Mouse (Mus musculus): ENCODE measurements at regions not wholly inside any gene's neighbourhood (a gene's known extent, or its start where the extent isn't known, plus 50 kb on each side); places are given as distances from the start of the nearest gene placed in this dataset.

GRCm38 (mm10) chr2:3940786-3941185 lies 76.7 kb upstream of the Frmd4a start:
- no peak for DNase-seq (ENCODE audit: extremely low read depth)
- H3K27ac ChIP-seq (ENCODE audit: insufficient read depth, low read depth): no peak overlapping the region
- H3K9ac ChIP-seq (ENCODE audit: insufficient read depth, low read depth): no peak overlapping the region
- H3K4me3 ChIP-seq (replicated peaks in 1 of 3; ENCODE audit: low read depth in 2 of 3, low read length in 2 of 3, poor library complexity in 1 of 3): no peak overlapping the region
- TF ChIP-seq MAZ (IDR thresholded peaks at IDR 0.05; ENCODE audit: low read depth, low read length) (no peak), E2F4 (IDR thresholded peaks at IDR 0.05; ENCODE audit: insufficient replicate concordance, low read depth, low read length) (no peak), MYC (IDR thresholded peaks at IDR 0.05; ENCODE audit: low read depth, low read length) (no peak), MXI1 (IDR thresholded peaks at IDR 0.05; ENCODE audit: low read depth, low read length) (no peak), ZNF384 (IDR thresholded peaks at IDR 0.05; ENCODE audit: low read depth, low read length) (no peak), SIN3A (IDR thresholded peaks at IDR 0.05; ENCODE audit: low read length) (no peak), RAD21 (IDR thresholded peaks at IDR 0.05; ENCODE audit: low read depth, low read length) (no peak), POLR2A (IDR thresholded peaks at IDR 0.05; ENCODE audit: low read depth, low read length) (no peak), TBP (conservative IDR thresholded peaks at IDR 0.05; ENCODE audit: low read depth, low read length) (no peak), RCOR1 (conservative IDR thresholded peaks at IDR 0.05; ENCODE audit: low read depth, low read length) (no peak), JUND (conservative IDR thresholded peaks at IDR 0.05; ENCODE audit: low read depth, low read length) (no peak), MEF2A (IDR thresholded peaks at IDR 0.05; ENCODE audit: borderline replicate concordance, low read depth, low read length) (no peak), ZC3H11A (IDR thresholded peaks at IDR 0.05; ENCODE audit: low read depth, low read length) (no peak)
- in situ Hi-C loops (cut with MboI; ENCODE audit: low pct_ligation_motif_present, low pct_unique_long_range_greater_than_20kb, low sequenced_read_pairs) (no loop called here), dilution Hi-C loops (cut with MboI; ENCODE audit: extremely low pct_ligation_motif_present, extremely low pct_unique_long_range_greater_than_20kb, low sequenced_read_pairs) (no loop called here)
- H3K79me2 ChIP-seq (replicated peaks; ENCODE audit: control insufficient read depth, extremely low read depth, insufficient read depth, poor library complexity, severe bottlenecking): no peaks in the 10 kb centered on the region
- no peaks in the 10 kb centered on the region for H3K36me3 ChIP-seq (replicated peaks in 1 of 2; ENCODE audit: control insufficient read depth in 1 of 2, insufficient read depth in 1 of 2, low read length in 1 of 2)
- H3K9me3 ChIP-seq (replicated peaks; ENCODE audit: low read length): no peaks in the 10 kb centered on the region
- H3K27me3 ChIP-seq (replicated peaks): no peaks in the 10 kb centered on the region
- no peak overlapping the region for H3K4me2 ChIP-seq (ENCODE audit: insufficient read depth, low read depth, poor library complexity, severe bottlenecking)
- no peaks in the 10 kb centered on the region for H3K4me1 ChIP-seq (ENCODE audit: control insufficient read depth in 1 of 2, insufficient read depth in 2 of 2)

GRCm38 (mm10) chr2:3941496-3941895 lies 76.0 kb upstream of the Frmd4a start:
- in situ Hi-C loops (cut with MboI; ENCODE audit: low pct_ligation_motif_present, low pct_unique_long_range_greater_than_20kb, low sequenced_read_pairs): no loop called here
- H3K36me3 ChIP-seq (replicated peaks in 1 of 2; ENCODE audit: control insufficient read depth in 1 of 2, insufficient read depth in 1 of 2, low read length in 1 of 2): no peaks in the 10 kb centered on the region
- no peaks in the 10 kb centered on the region for H3K27me3 ChIP-seq (replicated peaks)
- H3K4me3 ChIP-seq (replicated peaks in 1 of 3; ENCODE audit: low read depth in 2 of 3, low read length in 2 of 3, poor library complexity in 1 of 3): no peak overlapping the region
- H3K9me3 ChIP-seq (replicated peaks; ENCODE audit: low read length): no peaks in the 10 kb centered on the region
- TF ChIP-seq E2F4 (IDR thresholded peaks at IDR 0.05; ENCODE audit: insufficient replicate concordance, low read depth, low read length) (no peak), TCF12 (IDR thresholded peaks at IDR 0.05; ENCODE audit: low read depth, low read length) (no peak), RCOR1 (conservative IDR thresholded peaks at IDR 0.05; ENCODE audit: low read depth, low read length) (no peak), POLR2AphosphoS2 (IDR thresholded peaks at IDR 0.05; ENCODE audit: low read depth, low read length) (no peak), EP300 (IDR thresholded peaks at IDR 0.05; ENCODE audit: low read length) (no peak), SIN3A (IDR thresholded peaks at IDR 0.05; ENCODE audit: low read length) (no peak), MXI1 (IDR thresholded peaks at IDR 0.05; ENCODE audit: low read depth, low read length) (no peak), MEF2A (IDR thresholded peaks at IDR 0.05; ENCODE audit: borderline replicate concordance, low read depth, low read length) (no peak), MYC (IDR thresholded peaks at IDR 0.05; ENCODE audit: low read depth, low read length) (no peak), ZC3H11A (IDR thresholded peaks at IDR 0.05; ENCODE audit: low read depth, low read length) (no peak), ZMIZ1 (IDR thresholded peaks at IDR 0.05; ENCODE audit: low read depth, low read length) (no peak), USF2 (conservative IDR thresholded peaks at IDR 0.05; ENCODE audit: low read depth, low read length) (no peak), MAX (IDR thresholded peaks at IDR 0.05; ENCODE audit: low read length) (no peak), USF1 (IDR thresholded peaks at IDR 0.05; ENCODE audit: low read depth, low read length) (no peak), RAD21 (IDR thresholded peaks at IDR 0.05; ENCODE audit: low read depth, low read length) (no peak), ZKSCAN1 (IDR thresholded peaks at IDR 0.05; ENCODE audit: borderline replicate concordance, low read depth, low read length) (no peak), CHD2 (IDR thresholded peaks at IDR 0.05; ENCODE audit: low read length) (no peak), MAFK (IDR thresholded peaks at IDR 0.05; ENCODE audit: insufficient replicate concordance, low read length) (no peak), PAX5 (IDR thresholded peaks at IDR 0.05; ENCODE audit: low read length) (no peak), CTCF (conservative IDR thresholded peaks at IDR 0.05 in 1 of 2, IDR thresholded peaks at IDR 0.05 in 1 of 2; ENCODE audit: low read depth in 2 of 2, low read length in 2 of 2) (no peak)
- H3K79me2 ChIP-seq (replicated peaks; ENCODE audit: control insufficient read depth, extremely low read depth, insufficient read depth, poor library complexity, severe bottlenecking): no peaks in the 10 kb centered on the region
- no peak overlapping the region for H3K27ac ChIP-seq (ENCODE audit: insufficient read depth, low read depth)
- DNase-seq (ENCODE audit: extremely low read depth): no peak
- H3K4me1 ChIP-seq (ENCODE audit: control insufficient read depth in 1 of 2, insufficient read depth in 2 of 2): no peaks in the 10 kb centered on the region
- dilution Hi-C loops (cut with MboI; ENCODE audit: extremely low pct_ligation_motif_present, extremely low pct_unique_long_range_greater_than_20kb, low sequenced_read_pairs): no loop called here
- no peak overlapping the region for H3K4me2 ChIP-seq (ENCODE audit: insufficient read depth, low read depth, poor library complexity, severe bottlenecking)
- H3K9ac ChIP-seq (ENCODE audit: insufficient read depth, low read depth): no peak overlapping the region

All from CH12.LX (cell line).